Mouse (Mus musculus) left cerebral cortex, postnatal 14 days (tissue): ENCODE measurements at regions not wholly inside any gene's neighbourhood (a gene's known extent, or its start where the extent isn't known, plus 50 kb on each side); places are given as distances from the start of the nearest gene placed in this dataset.
A peak's percentile ranks its signal among the peaks of the same experiment; 100 is the strongest.

Source experiments
- DNase-seq, 2 experiments: peaks; one replicate each; pipeline ENCODE4 v3.0.0; 2021 to 2022; ENCODE audit warnings: low spot score in 2 of 2, mixed read lengths in 1 of 2
- intact Hi-C: fragments of 180-260 bp; cut with DNase I; formaldehyde crosslinking; loops from one replicate; pipeline ENCODE4 v1.15.1; 2025

- no peak for DNase-seq
- intact Hi-C loops: no loop called here
These were observed 88.5 kb downstream of the E330014E10Rik start for GRCm38 (mm10) chr5:95864252-95864651.

GRCm38 (mm10) chr5:95864725-95865492 is 89.1 kb downstream of the E330014E10Rik start:
- intact Hi-C loops: no loop called here
- DNase-seq: no peak

- intact Hi-C loops: no loop called here
- no peak for DNase-seq
These were observed 89.7 kb downstream of the E330014E10Rik start for GRCm38 (mm10) chr5:95865516-95865915.

GRCm38 (mm10) chr5:95866848-95867495 is 89.8 kb upstream of the Cxcl13 start:
- DNase-seq: no peak
- intact Hi-C loops: no loop called here

GRCm38 (mm10) chr5:95870336-95870845 is 86.4 kb upstream of the Cxcl13 start:
- intact Hi-C loops: no loop called here
- DNase-seq: no peak

- intact Hi-C loops: no loop called here
- DNase-seq: no peak
These were observed 81.8 kb upstream of the Cxcl13 start for GRCm38 (mm10) chr5:95874969-95875368.

GRCm38 (mm10) chr5:95880914-95881313 is 75.8 kb upstream of the Cxcl13 start:
- DNase-seq: peak; percentile 71 to 77
- intact Hi-C loops: loop anchor here (1.0 kb wide), 1 partner anchor 69 kb away; no protein-coding TSS in a partner anchor
